ENCODE assay signal across 11 mouse cellular contexts in the genomic region with DNA sequence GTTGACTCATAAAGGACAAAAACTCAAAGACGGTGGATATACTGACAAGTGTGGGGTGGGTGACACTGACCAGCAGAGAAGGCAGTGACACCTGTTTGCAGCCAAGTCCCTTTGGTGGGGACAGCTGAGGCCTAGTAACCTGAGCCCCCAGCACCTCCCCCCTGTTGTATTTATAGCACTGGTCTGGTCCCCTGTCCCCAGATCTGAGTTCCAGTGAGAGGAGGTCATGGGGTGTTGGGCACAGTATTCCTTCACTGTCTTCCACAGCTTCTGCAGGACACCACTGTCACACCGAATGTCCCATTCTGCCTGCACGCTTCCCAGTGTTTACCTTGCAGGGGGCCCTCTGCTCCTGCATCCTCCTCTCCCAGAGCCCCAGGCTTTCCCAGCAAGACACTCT. TPM values are rescaled to one million over a fixed set of nuclear protein-coding genes. Genes with fewer than 3 reads are reported as not detected.
DNase-seq lines count a peak whose midpoint lies in the region; ATAC-seq lines count a peak whose summit lies in the region.
"Had no signal": no experiment of that assay in that cellular context is flagged by ENCODE, and none has a peak within 500 bp of the region (broad histone marks: within the 10 kb centered on the region; RNA-seq: fewer than 3 reads in every experiment).

No protein-coding gene starts in this region.

- WGBS in hindbrain, embryonic 10.5 days, result 28% methylated on average over 3 of the region's 3 CpGs
- WGBS in hindbrain, embryonic 13.5 days, result 17% methylated on average over 3 of the region's 3 CpGs
- 17% methylated on average over 3 of the region's 3 CpGs for WGBS in embryonic facial prominence, embryonic 10.5 days
- 10% methylated on average over 3 of the region's 3 CpGs for WGBS in intestine, embryonic 16.5 days

- H3K4me2 ChIP-seq in hindbrain, embryonic 13.5 days, result no peak overlapping the region
- H3K4me2 ChIP-seq in intestine, embryonic 16.5 days (ENCODE audit: low read depth, low read length), result peak overlapping the region; percentile 19

- no peak for DNase-seq in hindbrain, embryonic 10.5 days (ENCODE audit: low spot score)
- no peak for DNase-seq in embryonic facial prominence, embryonic 10.5 days (ENCODE audit: low spot score)
- DNase-seq in gastrocnemius, postnatal 36 days, result peak; percentile 37 to 44
- no peak for DNase-seq in adipocyte (ENCODE audit: low spot score)
- DNase-seq in cerebellum, postnatal 36 days, result no peak
- DNase-seq in ovary, postnatal 10 days (ENCODE audit: low spot score), result no peak
- DNase-seq: lung, adult 2 months had no signal

- no peaks in the 10 kb centered on the region for H3K9me3 ChIP-seq in hindbrain, embryonic 10.5 days
- no peaks in the 10 kb centered on the region for H3K9me3 ChIP-seq in hindbrain, embryonic 13.5 days
- no peaks in the 10 kb centered on the region for H3K9me3 ChIP-seq in embryonic facial prominence, embryonic 10.5 days
- no peaks in the 10 kb centered on the region for H3K9me3 ChIP-seq in intestine, embryonic 16.5 days (ENCODE audit: control insufficient read depth, low read length)

- intact Hi-C loops in gastrocnemius, postnatal 36 days (cut with DNase I), result no loop called here

- peaks cover 49% of the 10 kb centered on the region for H3K27me3 ChIP-seq in hindbrain, embryonic 10.5 days (ENCODE audit: insufficient read depth, poor library complexity, severe bottlenecking)
- H3K27me3 ChIP-seq in hindbrain, embryonic 13.5 days, result peaks cover 37% of the 10 kb centered on the region
- peaks cover 57% of the 10 kb centered on the region for H3K27me3 ChIP-seq in embryonic facial prominence, embryonic 10.5 days (replicated peaks; ENCODE audit: low read depth, poor library complexity, severe bottlenecking)
- no peaks in the 10 kb centered on the region for H3K27me3 ChIP-seq in intestine, embryonic 16.5 days (replicated peaks; ENCODE audit: control insufficient read depth, insufficient read depth, low read length)

- H3K4me1 ChIP-seq in hindbrain, embryonic 10.5 days (replicated peaks), result peaks cover 64% of the 10 kb centered on the region
- H3K4me1 ChIP-seq in hindbrain, embryonic 13.5 days (replicated peaks), result peaks cover 45% of the 10 kb centered on the region
- peaks cover 60% of the 10 kb centered on the region for H3K4me1 ChIP-seq in embryonic facial prominence, embryonic 10.5 days
- peaks cover 45% of the 10 kb centered on the region for H3K4me1 ChIP-seq in intestine, embryonic 16.5 days (ENCODE audit: control insufficient read depth, insufficient read depth, low read length)

- H3K36me3 ChIP-seq in hindbrain, embryonic 10.5 days, result no peaks in the 10 kb centered on the region
- no peaks in the 10 kb centered on the region for H3K36me3 ChIP-seq in hindbrain, embryonic 13.5 days
- no peaks in the 10 kb centered on the region for H3K36me3 ChIP-seq in embryonic facial prominence, embryonic 10.5 days (replicated peaks)
- H3K36me3 ChIP-seq in intestine, embryonic 16.5 days (ENCODE audit: control insufficient read depth, insufficient read depth, low read length), result no peaks in the 10 kb centered on the region

- ATAC-seq in hindbrain, embryonic 13.5 days (ENCODE audit: low FRiP score), result no peak
- ATAC-seq in intestine, embryonic 16.5 days, result no peak
- ATAC-seq: forebrain, embryonic 16.5 days had no signal

- H3K27ac ChIP-seq in hindbrain, embryonic 10.5 days, result peak overlapping the region; percentile 42; the same call in 1 of the 2 replicates
- no peak overlapping the region for H3K27ac ChIP-seq in hindbrain, embryonic 13.5 days
- peak overlapping the region; percentile 16; the same call in 1 of the 2 replicates for H3K27ac ChIP-seq in embryonic facial prominence, embryonic 10.5 days (replicated peaks)
- H3K27ac ChIP-seq in intestine, embryonic 16.5 days (ENCODE audit: low read length), result peak overlapping the region; percentile 37; the same call in 1 of the 2 replicates
- H3K27ac ChIP-seq: left cerebral cortex, adult 2 months had no signal

- H3K9ac ChIP-seq in hindbrain, embryonic 13.5 days, result no peak overlapping the region
- 0 out of 2 replicates have a peak overlapping the region, but pooled peaks have one; percentile 24 for H3K9ac ChIP-seq in intestine, embryonic 16.5 days (ENCODE audit: low read depth, low read length)

- peak overlapping the region; percentile 80; the same call in 1 of the 2 replicates for H3K4me3 ChIP-seq in hindbrain, embryonic 10.5 days
- no peak overlapping the region for H3K4me3 ChIP-seq in hindbrain, embryonic 13.5 days
- H3K4me3 ChIP-seq in embryonic facial prominence, embryonic 10.5 days, result peak overlapping the region; percentile 73
- H3K4me3 ChIP-seq in intestine, embryonic 16.5 days (ENCODE audit: low read length), result no peak overlapping the region
- H3K4me3 ChIP-seq: left cerebral cortex, adult 2 months had no signal

RNA-seq across cellular contexts. Expression of gene Hrc, which starts 0.5 kb away (rescaled TPM):
- 0.36 and 0.42 TPM in 2 replicates for polyA plus RNA-seq in hindbrain, embryonic 10.5 days (2016; fragmentation: Nextera tagmentation; extraction: Ambion mirVana)
- 0.31 TPM in 2 replicates for polyA plus RNA-seq in hindbrain, embryonic 13.5 days (2015; fragmentation: Nextera tagmentation; extraction: Ambion mirVana)
- polyA plus RNA-seq in embryonic facial prominence, embryonic 10.5 days (2016; fragmentation: Nextera tagmentation; extraction: Ambion mirVana), result 0.31 and 0.64 TPM in 2 replicates
- total RNA-seq in gastrocnemius, postnatal 36 days (2021), result 100 to 1,000 TPM; 818 to 890 TPM
- 0.86 and 1.4 TPM in 2 replicates for polyA plus RNA-seq in intestine, embryonic 16.5 days (2015; fragmentation: Nextera tagmentation; extraction: Ambion mirVana)
- polyA plus RNA-seq: forebrain, embryonic 16.5 days had no signal

RNA-seq across cellular contexts. Expression of gene Trpm4, which starts 1.0 kb away (rescaled TPM):
- polyA plus RNA-seq in hindbrain, embryonic 10.5 days (2016; fragmentation: Nextera tagmentation; extraction: Ambion mirVana), result 10.5 and 12.5 TPM in 2 replicates
- 7.3 and 8.9 TPM in 2 replicates for polyA plus RNA-seq in hindbrain, embryonic 13.5 days (2015; fragmentation: Nextera tagmentation; extraction: Ambion mirVana)
- polyA plus RNA-seq in embryonic facial prominence, embryonic 10.5 days (2016; fragmentation: Nextera tagmentation; extraction: Ambion mirVana), result 10.6 and 11.3 TPM in 2 replicates
- total RNA-seq in gastrocnemius, postnatal 36 days (2021), result 10 to 100 TPM; 20.1 to 20.7 TPM
- 33.4 and 36.3 TPM in 2 replicates for polyA plus RNA-seq in intestine, embryonic 16.5 days (2015; fragmentation: Nextera tagmentation; extraction: Ambion mirVana)

RNA-seq across cellular contexts. Expression of gene Ppfia3, which starts 32.2 kb away (rescaled TPM):
- polyA plus RNA-seq in hindbrain, embryonic 10.5 days (2016; fragmentation: Nextera tagmentation; extraction: Ambion mirVana), result 8.4 and 12.9 TPM in 2 replicates
- polyA plus RNA-seq in hindbrain, embryonic 13.5 days (2015; fragmentation: Nextera tagmentation; extraction: Ambion mirVana), result 19.9 and 20.7 TPM in 2 replicates
- 5.8 and 7.1 TPM in 2 replicates for polyA plus RNA-seq in embryonic facial prominence, embryonic 10.5 days (2016; fragmentation: Nextera tagmentation; extraction: Ambion mirVana)
- total RNA-seq in gastrocnemius, postnatal 36 days (2021), result under 1 TPM; 0.07 to 0.08 TPM
- 10.3 and 12.0 TPM in 2 replicates for polyA plus RNA-seq in intestine, embryonic 16.5 days (2015; fragmentation: Nextera tagmentation; extraction: Ambion mirVana)

RNA-seq across cellular contexts. Expression of gene Lin7b, which starts 35.8 kb away (rescaled TPM):
- polyA plus RNA-seq in hindbrain, embryonic 10.5 days (2016; fragmentation: Nextera tagmentation; extraction: Ambion mirVana), result 0.89 and 1.5 TPM in 2 replicates
- polyA plus RNA-seq in hindbrain, embryonic 13.5 days (2015; fragmentation: Nextera tagmentation; extraction: Ambion mirVana), result 12.5 and 13.4 TPM in 2 replicates
- polyA plus RNA-seq in embryonic facial prominence, embryonic 10.5 days (2016; fragmentation: Nextera tagmentation; extraction: Ambion mirVana), result 0.24 and 1.2 TPM in 2 replicates
- not detected for total RNA-seq in gastrocnemius, postnatal 36 days (2021)
- 1.2 and 2.7 TPM in 2 replicates for polyA plus RNA-seq in intestine, embryonic 16.5 days (2015; fragmentation: Nextera tagmentation; extraction: Ambion mirVana)

RNA-seq across cellular contexts. Expression of gene Slc6a21, which starts 57.3 kb away (rescaled TPM):
- not detected in 2 replicates for polyA plus RNA-seq in hindbrain, embryonic 10.5 days (2016; fragmentation: Nextera tagmentation; extraction: Ambion mirVana)
- not detected in 2 replicates for polyA plus RNA-seq in hindbrain, embryonic 13.5 days (2015; fragmentation: Nextera tagmentation; extraction: Ambion mirVana)
- polyA plus RNA-seq in embryonic facial prominence, embryonic 10.5 days (2016; fragmentation: Nextera tagmentation; extraction: Ambion mirVana), result not detected in 2 replicates
- not detected for total RNA-seq in gastrocnemius, postnatal 36 days (2021)
- not detected in 2 replicates for polyA plus RNA-seq in intestine, embryonic 16.5 days (2015; fragmentation: Nextera tagmentation; extraction: Ambion mirVana)
- polyA plus RNA-seq: forebrain, embryonic 16.5 days; lung, adult 2 months had no signal

Comparison
In these comparisons a context has a peak if more than half of its experiments do, and no peak if none do; other contexts are left out.
1. H3K4me3 ChIP-seq: peak in hindbrain, embryonic 10.5 days (single experiment) and embryonic facial prominence, embryonic 10.5 days (single experiment); none in hindbrain, embryonic 13.5 days (single experiment) and intestine, embryonic 16.5 days (single experiment).
2. DNase-seq: peak in gastrocnemius, postnatal 36 days (2 of 2); none in hindbrain, embryonic 10.5 days (single experiment), embryonic facial prominence, embryonic 10.5 days (single experiment), adipocyte (single experiment), cerebellum, postnatal 36 days (0 of 2) and ovary, postnatal 10 days (single experiment).